Mouse (Mus musculus): Measurements from ENCODE around the gene Hoxa7.

GRCm38 (mm10) chr6:52169499-52170165, 52.0 kb downstream of the Hoxa7 start:
- no peak for TF ChIP-seq POLR2A (IDR thresholded peaks at IDR 0.05; ENCODE audit: insufficient read depth, low read depth, low read length)
- no peak for TF ChIP-seq CTCF (IDR thresholded peaks at IDR 0.05; ENCODE audit: insufficient read depth, low read depth, low read length)
